Comparison of ENCODE assay signal across 8 mouse cellular contexts in genomic region chr9:66144248-66144647, GRCm38 (mm10). TPM values are rescaled to one million over a fixed set of nuclear protein-coding genes. Genes with fewer than 3 reads are reported as not detected.
DNase-seq lines count a peak whose midpoint lies in the region; ATAC-seq lines count a peak whose summit lies in the region.

No protein-coding gene starts in this region.

- no peaks in the 10 kb centered on the region for H3K9me3 ChIP-seq in midbrain, embryonic 13.5 days

- H3K9ac ChIP-seq in midbrain, embryonic 13.5 days (replicated peaks): no peak overlapping the region

- no peaks in the 10 kb centered on the region for H3K27me3 ChIP-seq in midbrain, embryonic 13.5 days

- peak; percentile 80 for DNase-seq in gastrocnemius, adult 18-20 months (ENCODE audit: low spot score)
- no peak for DNase-seq in gastrocnemius, postnatal 25 days
- peak; percentile 66 to 67 for DNase-seq in adrenal gland, adult 18-20 months (ENCODE audit: low spot score in 2 of 2)
- DNase-seq in embryo, embryonic 11.5 days (ENCODE audit: low read depth, low spot score): peak; percentile 71
- peak; percentile 73 to 83 for DNase-seq in left cerebral cortex, adult 18-20 months (ENCODE audit: low spot score in 2 of 2)
- DNase-seq in spleen, postnatal 14 days (ENCODE audit: low spot score in 2 of 2): peak; percentile 35 to 71

- no peak overlapping the region for H3K4me2 ChIP-seq in midbrain, embryonic 13.5 days (replicated peaks)

- no peak overlapping the region for H3K4me3 ChIP-seq in midbrain, embryonic 13.5 days (replicated peaks)

- H3K36me3 ChIP-seq in midbrain, embryonic 13.5 days: peaks cover 17% of the 10 kb centered on the region

- WGBS in midbrain, embryonic 13.5 days: 5% methylated on average over 6 of the region's 6 CpGs

- no peaks in the 10 kb centered on the region for H3K4me1 ChIP-seq in midbrain, embryonic 13.5 days (replicated peaks)

- H3K27ac ChIP-seq in midbrain, embryonic 13.5 days: no peak overlapping the region

- peak; percentile 62 to 82; a peak in 3 of 4 replicates for ATAC-seq in hematopoietic stem cell, adult 5-6 weeks (replicated peaks in 1 of 2; ENCODE audit: insufficient read depth in 1 of 2, low FRiP score in 2 of 2, low TSS enrichment in 1 of 2, low read depth in 1 of 2, poor library complexity in 2 of 2, severe bottlenecking in 2 of 2)
- ATAC-seq in midbrain, embryonic 13.5 days: 0 out of 2 replicates have a peak, but pooled peaks have one; percentile 55

RNA-seq across cellular contexts. Expression of gene Dapk2, which starts 13.8 kb away (rescaled TPM):
- total RNA-seq in gastrocnemius, adult 18-20 months (2021): 10 to 100 TPM; 36.8 to 37.2 TPM
- total RNA-seq in gastrocnemius, postnatal 25 days (2021): 10 to 100 TPM; 25.7 to 27.9 TPM
- 1 to 10 TPM; 4.4 to 4.9 TPM for total RNA-seq in adrenal gland, adult 18-20 months (2021)
- 1.3 and 2.5 TPM in 2 replicates for total RNA-seq in hematopoietic stem cell, adult 5-6 weeks (2017)
- total RNA-seq in left cerebral cortex, adult 18-20 months (2021): 1 to 10 TPM; 2.5 to 2.7 TPM
- 1.4 and 2.4 TPM in 2 replicates for polyA plus RNA-seq in midbrain, embryonic 13.5 days (2015; fragmentation: Nextera tagmentation; extraction: Ambion mirVana)

RNA-seq across cellular contexts. Expression of gene Ciao2a, which starts 17.8 kb away (rescaled TPM):
- 10 to 100 TPM; 49.7 to 53.9 TPM for total RNA-seq in gastrocnemius, adult 18-20 months (2021)
- 10 to 100 TPM; 42.1 to 47.7 TPM for total RNA-seq in gastrocnemius, postnatal 25 days (2021)
- total RNA-seq in adrenal gland, adult 18-20 months (2021): 10 to 100 TPM; 68.8 to 80.3 TPM
- total RNA-seq in hematopoietic stem cell, adult 5-6 weeks (2017): 118 and 142 TPM in 2 replicates
- total RNA-seq in left cerebral cortex, adult 18-20 months (2021): 10 to 100 TPM; 28.7 to 33.7 TPM
- polyA plus RNA-seq in midbrain, embryonic 13.5 days (2015; fragmentation: Nextera tagmentation; extraction: Ambion mirVana): 102 and 104 TPM in 2 replicates

RNA-seq across cellular contexts. Expression of gene Snx1, which starts 17.9 kb away (rescaled TPM):
- total RNA-seq in gastrocnemius, adult 18-20 months (2021): 10 to 100 TPM; 10.7 to 13.3 TPM
- 10 to 100 TPM; 14.0 to 16.7 TPM for total RNA-seq in gastrocnemius, postnatal 25 days (2021)
- 100 to 1,000 TPM in 1 of 2 experiments, 10 to 100 TPM in 1; 89.6 to 103 TPM for total RNA-seq in adrenal gland, adult 18-20 months (2021)
- 110 and 128 TPM in 2 replicates for total RNA-seq in hematopoietic stem cell, adult 5-6 weeks (2017)
- total RNA-seq in left cerebral cortex, adult 18-20 months (2021): 10 to 100 TPM; 69.6 to 74.9 TPM
- polyA plus RNA-seq in midbrain, embryonic 13.5 days (2015; fragmentation: Nextera tagmentation; extraction: Ambion mirVana): 101 and 104 TPM in 2 replicates
